Mouse (Mus musculus) T-helper 1 cell (primary cell): ENCODE data around the gene Sgta.
"Not testable (repeated sequence)": the region's sequence is repeated elsewhere in the genome, so short reads cannot be mapped to it uniquely, and the experiment has no call there.

Experiments
- in situ Hi-C: fragments of 300-600 bp; cut with MboI, MseI; formaldehyde crosslinking; loops from one replicate; pipeline ENCODE4 v1.15.1; 2025; ENCODE audit warnings: high pct_unique_total_duplicates

The Sgta gene

GRCm38 (mm10) chr10:81057406-81058130, 2.4 kb downstream of the Sgta start:
- in situ Hi-C loops = loop anchor here (10.0 kb wide), 1 partner anchor 823 kb away; no protein-coding TSS in a partner anchor

GRCm38 (mm10) chr10:81055802-81056340, 4.1 kb downstream of the Sgta start:
- in situ Hi-C loops = loop anchor here (10.0 kb wide), 1 partner anchor 821 kb away; no protein-coding TSS in a partner anchor

- in situ Hi-C loops = loop anchor here (10.0 kb wide), 1 partner anchor 820 kb away; no protein-coding TSS in a partner anchor
Measured at GRCm38 (mm10) chr10:81055169-81055568, 4.8 kb downstream of the Sgta start.

GRCm38 (mm10) chr10:81052577-81052976, 7.4 kb downstream of the Sgta start:
- in situ Hi-C loops = loop anchor here (10.0 kb wide), 1 partner anchor 818 kb away; no protein-coding TSS in a partner anchor

GRCm38 (mm10) chr10:81051133-81051532, 8.8 kb downstream of the Sgta start:
- in situ Hi-C loops = loop anchor here (10.0 kb wide), 1 partner anchor 816 kb away; no protein-coding TSS in a partner anchor

GRCm38 (mm10) chr10:81050645-81051044, 9.3 kb downstream of the Sgta start:
- in situ Hi-C loops = loop anchor here (10.0 kb wide), 1 partner anchor 816 kb away; no protein-coding TSS in a partner anchor

GRCm38 (mm10) chr10:81045246-81045645, 14.7 kb downstream of the Sgta start:
- in situ Hi-C loops = not testable (repeated sequence)

- in situ Hi-C loops = no loop called here
Measured at GRCm38 (mm10) chr10:81041458-81042175, 18.4 kb downstream of the Sgta start.

- in situ Hi-C loops = no loop called here
Measured at GRCm38 (mm10) chr10:81036988-81037580, 22.9 kb downstream of the Sgta start, which contains the start of gene Slc39a3. Slc39a3 (minus strand) TSS chr10:81037426.

- in situ Hi-C loops = no loop called here
Measured at GRCm38 (mm10) chr10:81036251-81036650, 23.7 kb downstream of the Sgta start.

GRCm38 (mm10) chr10:81033586-81033985, 26.4 kb downstream of the Sgta start:
- in situ Hi-C loops = no loop called here

- in situ Hi-C loops = no loop called here
Measured at GRCm38 (mm10) chr10:81029031-81029430, 30.9 kb downstream of the Sgta start.

- in situ Hi-C loops = no loop called here
Measured at GRCm38 (mm10) chr10:81028219-81028618, 31.8 kb downstream of the Sgta start.

- in situ Hi-C loops = no loop called here
Measured at GRCm38 (mm10) chr10:81027331-81027730, 32.6 kb downstream of the Sgta start.

GRCm38 (mm10) chr10:81026857-81027256, 33.1 kb downstream of the Sgta start:
- in situ Hi-C loops = no loop called here

- in situ Hi-C loops = no loop called here
Measured at GRCm38 (mm10) chr10:81025639-81026275, 34.2 kb downstream of the Sgta start, which contains the start of gene Diras1. Diras1 (minus strand) TSS chr10:81025662.

- in situ Hi-C loops = no loop called here
Measured at GRCm38 (mm10) chr10:81025047-81025621, 34.8 kb downstream of the Sgta start.

- in situ Hi-C loops = no loop called here
Measured at GRCm38 (mm10) chr10:81024346-81024937, 35.5 kb downstream of the Sgta start.

GRCm38 (mm10) chr10:81022744-81023143, 37.2 kb downstream of the Sgta start:
- in situ Hi-C loops = no loop called here

- in situ Hi-C loops = no loop called here
Measured at GRCm38 (mm10) chr10:81021547-81022110, 38.4 kb downstream of the Sgta start.
